Mouse (Mus musculus) midbrain, embryonic 10.5 days (tissue): ENCODE results near the gene Layn. TPM values are rescaled to one million over a fixed set of nuclear protein-coding genes. Genes with fewer than 3 reads are reported as not detected.

Experiments
- DNase-seq: peaks from one replicate; pipeline ENCODE4 v3.0.0-alpha.2; 2017; ENCODE audit warnings: low spot score
- H3K27ac ChIP-seq: fragments of 300-500 bp; sonication (generic); replicated peaks from 2 replicates; pipeline ENCODE4 v1.5.1; 2016; ENCODE audit warnings: mild to moderate bottlenecking
- H3K27me3 ChIP-seq: fragments of 300-500 bp; sonication (generic); 2 replicates; pipeline ENCODE4 v1.6.1; 2016; ENCODE audit warnings: low read depth, mild to moderate bottlenecking; ENCODE audit not compliant: poor library complexity, severe bottlenecking
- H3K36me3 ChIP-seq: fragments of 300-500 bp; sonication (generic); 2 replicates; pipeline ENCODE4 v1.6.1; 2016; ENCODE audit warnings: mild to moderate bottlenecking, moderate library complexity
- H3K4me1 ChIP-seq: fragments of 300-500 bp; sonication (generic); 2 replicates; pipeline ENCODE4 v1.6.1; 2016
- H3K4me3 ChIP-seq: fragments of 300-500 bp; sonication (generic); 2 replicates; pipeline ENCODE4 v1.5.1; 2016; ENCODE audit warnings: mild to moderate bottlenecking, moderate library complexity
- H3K9me3 ChIP-seq: fragments of 300-500 bp; sonication (generic); replicated peaks from 2 replicates; pipeline ENCODE4 v1.6.1; 2016; ENCODE audit warnings: mild to moderate bottlenecking
- WGBS: fragments of 180-500 bp; shearing (Covaris S2); methylation state at CpG from one replicate; pipeline ENCODE4 v1.1.7; 2016; 5-methylcytosine and 5-hydroxymethylcytosine counted together
- polyA plus RNA-seq: library from polyadenylated mRNA; unstranded; fragments of >200 nt; fragmentation: Nextera tagmentation; extraction: Ambion mirVana; gene quantifications from 2 replicates; pipeline ENCODE4 v1.2.1, GENCODE M21; 2016

Layn gene
- polyA plus RNA-seq, 1 experiment from 2014 or later, result 2.0 TPM

DNA sequence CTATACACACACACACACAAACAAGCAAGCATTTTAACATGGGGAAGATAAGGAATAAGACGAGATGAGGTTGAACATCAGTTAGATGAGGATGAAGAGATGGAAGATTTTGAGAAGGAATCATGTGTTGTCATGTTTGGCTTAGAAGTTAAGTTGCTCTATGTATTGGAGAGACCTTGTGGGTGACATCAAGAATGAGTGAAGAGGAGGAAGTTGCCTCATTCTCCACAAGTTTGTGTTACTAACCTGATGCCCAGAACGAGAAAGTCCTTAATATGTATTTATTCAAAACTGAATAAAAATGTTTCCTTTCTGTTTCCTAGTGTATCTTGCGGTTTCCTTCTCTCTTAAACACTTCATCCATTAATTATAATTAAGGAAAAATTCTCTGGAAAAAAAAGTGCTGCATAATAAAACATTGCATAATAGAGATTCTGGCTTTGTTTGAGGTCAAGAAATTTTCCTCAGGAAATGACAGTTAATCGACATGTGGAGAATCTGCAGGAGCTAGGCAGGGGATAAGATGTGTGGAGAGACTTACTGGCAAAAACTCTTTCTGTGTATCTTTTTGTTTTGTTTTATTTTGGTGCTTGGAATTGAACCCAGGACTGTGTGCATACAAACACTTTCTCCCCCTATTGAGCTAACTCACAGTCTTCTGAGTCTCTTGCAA, 55.6 kb downstream of the Layn start:
- Histone ChIP-seq H3K27ac (no peak overlapping the region), H3K36me3 (no peaks in the 10 kb centered on the region), H3K27me3 (no peaks in the 10 kb centered on the region), H3K4me3 (no peak overlapping the region), H3K4me1 (no peaks in the 10 kb centered on the region), H3K9me3 (no peaks in the 10 kb centered on the region)
- no peak for DNase-seq
- 85% methylated on average over 4 of the region's 4 CpGs for WGBS

GRCm38 (mm10) chr9:51020351-51020750, 56.5 kb downstream of the Layn start:
- H3K36me3 ChIP-seq, result no peaks in the 10 kb centered on the region
- DNase-seq, result no peak
- no peaks in the 10 kb centered on the region for H3K9me3 ChIP-seq
- no peaks in the 10 kb centered on the region for H3K27me3 ChIP-seq
- no peak overlapping the region for H3K4me3 ChIP-seq
- WGBS, result 79% methylated on average over 3 of the region's 3 CpGs
- no peaks in the 10 kb centered on the region for H3K4me1 ChIP-seq
- no peak overlapping the region for H3K27ac ChIP-seq

DNA sequence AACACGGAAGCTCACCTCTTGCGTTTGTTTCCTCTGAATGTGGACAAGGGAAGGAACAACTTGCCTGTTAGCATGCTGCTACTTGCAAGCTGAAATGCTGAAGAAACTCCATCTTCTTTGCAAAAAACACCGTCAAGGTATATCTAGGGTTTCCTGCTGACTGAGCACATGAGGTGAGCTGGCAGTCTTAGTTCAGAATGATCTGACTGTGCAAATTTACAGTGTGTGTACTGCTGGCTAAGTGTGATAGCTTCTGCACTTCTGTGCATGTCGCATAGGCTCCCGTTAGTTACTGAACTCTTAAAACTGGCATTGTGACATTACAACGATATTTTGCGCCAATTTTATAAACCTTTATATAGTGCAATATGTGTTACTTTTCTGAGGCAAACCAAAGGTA, 57.2 kb downstream of the Layn start:
- no peaks in the 10 kb centered on the region for H3K9me3 ChIP-seq
- H3K4me3 ChIP-seq, result no peak overlapping the region
- WGBS, result 84% methylated on average over 7 of the region's 7 CpGs
- H3K27ac ChIP-seq, result no peak overlapping the region
- no peaks in the 10 kb centered on the region for H3K4me1 ChIP-seq
- no peak for DNase-seq
- no peaks in the 10 kb centered on the region for H3K36me3 ChIP-seq
- H3K27me3 ChIP-seq, result no peaks in the 10 kb centered on the region

DNA sequence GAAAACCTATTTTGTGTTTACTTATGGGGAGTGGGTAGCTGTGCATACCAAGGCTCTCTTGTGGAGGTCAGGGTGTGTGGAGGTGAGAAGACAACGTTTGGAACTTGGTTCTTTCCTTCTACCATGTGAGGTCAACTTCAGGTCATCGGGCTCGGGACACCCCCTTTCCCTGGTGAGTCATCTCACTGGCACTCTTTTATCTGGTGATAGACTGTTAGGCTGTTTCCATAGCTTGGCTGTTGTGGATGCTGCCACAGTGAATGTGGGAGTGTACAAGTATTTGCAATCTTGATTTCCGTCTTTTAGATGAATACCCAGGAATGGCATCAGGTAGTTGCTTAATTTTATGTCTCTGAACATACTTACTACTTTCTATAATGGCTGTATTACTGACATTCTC, 61.2 kb downstream of the Layn start:
- no peak overlapping the region for H3K27ac ChIP-seq
- H3K4me1 ChIP-seq, result no peaks in the 10 kb centered on the region
- no peak for DNase-seq
- H3K4me3 ChIP-seq, result no peak overlapping the region
- no peaks in the 10 kb centered on the region for H3K36me3 ChIP-seq
- no peaks in the 10 kb centered on the region for H3K9me3 ChIP-seq
- WGBS, result 73% methylated on average over 4 of the region's 4 CpGs
- H3K27me3 ChIP-seq, result peaks cover 10% of the 10 kb centered on the region

- Histone ChIP-seq H3K4me1 (peaks cover 9% of the 10 kb centered on the region), H3K9me3 (no peaks in the 10 kb centered on the region), H3K36me3 (no peaks in the 10 kb centered on the region), H3K27me3 (peaks cover 23% of the 10 kb centered on the region), H3K4me3 (no peak overlapping the region), H3K27ac (no peak overlapping the region)
- DNase-seq, result no peak
- WGBS, result 83% methylated on average over 1 of the region's 1 CpGs
Measured at GRCm38 (mm10) chr9:51013644-51014043, 63.2 kb downstream of the Layn start.

- Histone ChIP-seq H3K4me1 (peaks cover 21% of the 10 kb centered on the region), H3K36me3 (no peaks in the 10 kb centered on the region), H3K27me3 (peaks cover 23% of the 10 kb centered on the region), H3K4me3 (peak overlapping the region; percentile 81), H3K27ac (peak overlapping the region; percentile 91; the same call in 1 of the 2 replicates), H3K9me3 (no peaks in the 10 kb centered on the region)
- no peak for DNase-seq
- WGBS, result 2% methylated on average over 6 of the region's 6 CpGs
Measured at GRCm38 (mm10) chr9:51009656-51009950, 67.3 kb downstream of the Layn start.

GRCm38 (mm10) chr9:51008841-51009655, 67.8 kb downstream of the Layn start, which contains the start of gene Sik2:
Gene Sik2 (minus strand): TSS chr9:51009073.
- Histone ChIP-seq H3K4me3 (peak within 1 kb of the TSS; percentile 81), H3K36me3 (no peaks in the 10 kb centered on the region), H3K4me1 (peaks cover 21% of the 10 kb centered on the region), H3K27me3 (peaks cover 23% of the 10 kb centered on the region), H3K27ac (peak within 1 kb of the TSS; percentile 91), H3K9me3 (no peaks in the 10 kb centered on the region)
- WGBS, result under 1% methylated on average over 81 of the region's 85 CpGs
- peak; percentile 96 for DNase-seq

DNA sequence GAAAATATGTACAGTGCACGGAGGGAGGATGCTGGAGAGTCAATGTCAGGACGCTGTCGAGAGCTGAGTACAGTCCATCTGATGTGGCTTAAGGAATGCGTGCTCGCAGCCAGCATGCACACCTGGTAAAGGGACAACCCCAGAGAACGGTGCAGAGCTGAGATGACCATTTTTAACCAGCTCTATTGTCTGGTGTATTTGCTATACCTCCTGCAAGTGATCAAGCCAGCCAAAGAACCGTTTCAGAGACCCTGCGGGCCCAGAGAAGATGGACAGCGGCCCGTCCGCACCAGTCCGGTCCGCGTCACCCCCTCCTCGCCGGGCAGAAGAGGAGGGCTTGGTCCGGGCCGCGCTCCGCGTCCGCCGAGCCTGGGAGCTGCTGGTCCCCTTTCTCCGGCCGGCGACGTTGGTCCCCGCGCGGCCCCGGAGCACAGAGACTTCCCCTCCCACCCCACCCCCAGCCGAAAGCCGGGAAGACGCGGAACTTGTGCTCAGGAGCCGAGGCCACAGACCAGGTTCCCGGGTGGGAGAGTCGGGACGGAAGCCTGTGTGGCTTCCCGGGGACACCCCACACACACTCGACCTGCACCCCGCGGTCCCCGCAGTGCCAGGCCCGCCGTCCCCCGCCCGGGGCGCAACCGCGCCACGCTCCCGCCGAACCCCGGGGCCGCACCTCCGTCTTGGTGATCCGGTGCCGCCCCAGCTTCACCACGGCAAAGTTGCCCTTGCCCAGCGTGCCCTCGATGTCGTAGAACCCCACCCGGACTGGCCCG, 68.6 kb downstream of the Layn start:
- DNase-seq, result no peak
- Histone ChIP-seq H3K4me1 (peaks cover 21% of the 10 kb centered on the region), H3K36me3 (no peaks in the 10 kb centered on the region), H3K4me3 (peak overlapping the region; percentile 81), H3K27ac (peak overlapping the region; percentile 91), H3K9me3 (no peaks in the 10 kb centered on the region), H3K27me3 (peaks cover 23% of the 10 kb centered on the region)
- WGBS, result under 1% methylated on average over 65 of the region's 65 CpGs

DNA sequence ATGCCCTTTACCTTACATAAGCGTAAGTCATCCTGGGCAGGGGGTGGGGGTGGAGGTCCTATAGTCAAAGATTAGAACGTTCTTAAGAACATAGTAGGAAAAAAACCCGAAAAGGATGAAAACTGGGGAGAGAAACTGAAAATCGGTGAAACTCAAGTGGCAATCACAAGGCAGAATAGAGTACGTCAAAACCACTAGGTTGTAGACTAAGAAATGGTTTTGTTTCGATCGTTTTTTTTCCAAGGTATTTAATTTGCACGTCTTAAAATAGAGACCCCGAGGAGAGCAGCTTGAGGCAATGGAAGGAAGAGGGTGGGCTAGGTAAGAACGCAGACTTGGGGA, 69.2 kb downstream of the Layn start:
- H3K27ac ChIP-seq, result no peak overlapping the region
- H3K27me3 ChIP-seq, result peaks cover 23% of the 10 kb centered on the region
- WGBS, result 15% methylated on average over 10 of the region's 10 CpGs
- no peaks in the 10 kb centered on the region for H3K36me3 ChIP-seq
- no peaks in the 10 kb centered on the region for H3K9me3 ChIP-seq
- peak overlapping the region; percentile 81 for H3K4me3 ChIP-seq
- DNase-seq, result no peak
- H3K4me1 ChIP-seq, result peaks cover 21% of the 10 kb centered on the region

DNA sequence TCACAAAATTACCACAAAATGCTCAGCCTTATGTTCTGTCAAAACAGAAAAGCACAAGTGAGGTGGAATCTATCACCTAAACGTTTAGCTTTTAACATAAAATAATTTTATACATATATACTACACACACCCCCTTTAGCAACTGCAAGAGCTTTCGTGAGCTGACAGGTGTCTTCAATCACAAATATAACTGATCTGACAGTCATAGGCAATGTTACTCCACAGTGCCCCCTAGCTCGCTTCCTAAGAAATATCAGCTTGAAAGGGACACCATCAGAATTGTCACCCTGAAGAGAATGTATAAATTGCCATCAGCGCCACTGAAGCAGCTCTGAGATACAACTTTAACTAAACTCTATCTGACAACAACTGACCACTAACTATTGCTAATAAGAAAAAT, 70.0 kb downstream of the Layn start:
- DNase-seq, result peak; percentile 36
- WGBS, result 10% methylated on average over 4 of the region's 4 CpGs
- Histone ChIP-seq H3K27me3 (peaks cover 21% of the 10 kb centered on the region), H3K4me3 (no peak overlapping the region), H3K4me1 (peaks cover 21% of the 10 kb centered on the region), H3K27ac (no peak overlapping the region), H3K9me3 (no peaks in the 10 kb centered on the region), H3K36me3 (no peaks in the 10 kb centered on the region)
